Mouse (Mus musculus): ENCODE results near the gene 1500009C09Rik.

The 1500009C09Rik gene

DNA sequence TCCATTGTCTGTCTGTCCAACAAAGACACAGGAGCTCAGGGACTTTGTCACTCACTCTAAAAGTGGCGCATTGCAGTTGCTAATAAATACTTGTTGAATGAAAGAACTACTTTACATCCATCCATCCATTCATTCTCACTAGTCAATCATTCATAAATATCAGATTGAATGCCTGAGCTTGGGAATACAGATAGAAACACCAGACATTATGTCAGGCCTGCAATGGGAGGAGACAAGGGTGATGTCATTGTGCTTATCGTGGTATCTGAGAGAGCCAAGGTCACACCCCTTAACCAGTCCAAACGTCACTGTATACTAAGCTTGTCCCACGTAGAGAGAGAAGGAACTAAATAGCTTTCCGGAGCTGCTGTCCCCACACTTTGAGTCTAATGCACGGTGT lies at the start of gene 1500009C09Rik:
TSS of gene 1500009C09Rik (plus strand) at position 301 of the 400 bp plus-strand sequence.
- no peak for DNase-seq

DNA sequence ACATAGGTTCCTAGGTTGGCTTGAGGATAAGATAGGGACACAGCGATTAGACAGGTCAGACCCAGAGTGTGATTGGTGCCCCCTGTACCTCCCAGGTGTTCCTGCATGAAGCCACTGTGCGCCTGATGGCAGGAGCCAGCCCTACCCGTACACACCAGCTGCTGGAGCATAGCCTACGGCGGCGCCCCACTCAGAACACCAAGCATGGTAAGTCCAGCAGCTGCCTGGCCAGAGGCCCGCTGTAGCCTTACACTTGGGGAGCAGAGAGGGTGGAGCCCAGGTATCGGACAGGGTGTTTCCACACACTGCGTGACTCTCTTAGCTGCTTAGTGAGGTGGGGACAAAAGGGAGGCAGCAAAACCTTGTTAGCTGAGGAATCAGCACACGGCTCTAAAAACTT lies 49.1 kb upstream of the 1500009C09Rik start:
- no peak for DNase-seq

DNA sequence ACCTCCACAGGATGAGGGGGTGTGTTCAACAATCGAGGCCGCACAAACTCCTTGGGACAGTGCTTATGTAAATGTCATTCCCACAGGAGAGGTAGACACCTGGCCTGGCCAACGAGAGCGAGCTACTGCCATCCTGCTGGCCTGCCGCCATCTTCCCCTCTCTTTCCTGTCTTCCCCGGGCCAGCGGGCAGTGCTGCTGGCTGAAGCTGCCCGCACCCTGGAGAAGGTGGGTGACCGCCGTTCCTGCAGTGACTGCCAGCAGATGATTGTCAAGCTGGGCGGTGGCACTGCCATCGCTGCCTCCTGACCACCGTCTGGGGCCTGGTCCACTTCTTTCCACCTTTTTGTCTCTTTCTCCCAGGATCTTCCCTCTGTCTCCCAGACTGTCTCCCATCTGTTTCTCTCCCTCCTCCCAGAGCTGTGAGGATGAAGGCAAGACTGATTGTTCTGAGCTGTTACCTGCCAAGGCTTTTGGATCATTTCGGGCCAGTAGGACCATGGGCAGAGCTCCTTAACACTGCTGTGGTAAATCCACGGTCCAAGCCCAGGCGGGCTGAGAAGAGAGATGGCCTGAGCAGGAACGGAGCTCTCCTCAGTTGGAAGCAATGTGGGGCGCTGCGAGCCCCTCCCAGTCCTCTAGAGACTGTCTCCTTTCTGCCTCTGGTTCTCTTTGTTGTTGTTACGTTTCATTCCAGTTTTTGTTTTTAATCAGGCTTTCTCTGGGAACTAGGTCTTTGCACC lies 48.4 kb upstream of the 1500009C09Rik start:
- no peak for DNase-seq

DNA sequence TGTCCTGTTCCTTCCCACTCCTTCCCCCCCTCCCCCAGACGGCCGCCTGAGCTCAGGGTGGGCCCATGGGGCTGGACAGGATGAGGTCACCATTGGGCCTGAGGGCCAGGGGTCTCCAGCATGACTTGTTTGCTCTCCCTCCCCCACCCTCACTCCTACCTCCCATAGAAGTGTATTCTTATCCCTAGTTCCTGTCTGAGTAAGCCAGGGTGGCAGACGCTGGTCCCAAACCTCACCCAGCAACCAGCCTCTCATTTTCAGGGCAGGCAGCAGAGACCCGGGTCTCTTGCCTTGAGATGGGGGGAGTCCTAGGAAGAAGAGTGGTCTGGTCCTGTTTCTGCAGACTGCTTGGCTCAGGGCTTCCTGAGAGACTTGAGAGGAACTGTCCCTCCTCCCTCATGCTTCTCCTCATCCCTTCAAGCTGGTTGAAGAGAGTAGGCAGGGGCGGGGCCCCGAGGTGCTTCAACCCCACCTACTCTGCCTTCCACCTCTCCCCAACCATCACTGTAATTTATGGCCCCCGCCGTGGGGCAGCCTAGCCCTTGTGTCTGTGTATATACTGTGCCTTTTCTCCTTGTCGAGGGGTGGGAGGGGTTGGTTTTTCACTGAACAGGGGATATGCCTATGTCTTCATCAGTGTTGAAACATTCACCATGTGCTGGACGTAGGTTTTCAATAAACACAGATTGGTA lies 47.4 kb upstream of the 1500009C09Rik start:
- no peak for DNase-seq

DNA sequence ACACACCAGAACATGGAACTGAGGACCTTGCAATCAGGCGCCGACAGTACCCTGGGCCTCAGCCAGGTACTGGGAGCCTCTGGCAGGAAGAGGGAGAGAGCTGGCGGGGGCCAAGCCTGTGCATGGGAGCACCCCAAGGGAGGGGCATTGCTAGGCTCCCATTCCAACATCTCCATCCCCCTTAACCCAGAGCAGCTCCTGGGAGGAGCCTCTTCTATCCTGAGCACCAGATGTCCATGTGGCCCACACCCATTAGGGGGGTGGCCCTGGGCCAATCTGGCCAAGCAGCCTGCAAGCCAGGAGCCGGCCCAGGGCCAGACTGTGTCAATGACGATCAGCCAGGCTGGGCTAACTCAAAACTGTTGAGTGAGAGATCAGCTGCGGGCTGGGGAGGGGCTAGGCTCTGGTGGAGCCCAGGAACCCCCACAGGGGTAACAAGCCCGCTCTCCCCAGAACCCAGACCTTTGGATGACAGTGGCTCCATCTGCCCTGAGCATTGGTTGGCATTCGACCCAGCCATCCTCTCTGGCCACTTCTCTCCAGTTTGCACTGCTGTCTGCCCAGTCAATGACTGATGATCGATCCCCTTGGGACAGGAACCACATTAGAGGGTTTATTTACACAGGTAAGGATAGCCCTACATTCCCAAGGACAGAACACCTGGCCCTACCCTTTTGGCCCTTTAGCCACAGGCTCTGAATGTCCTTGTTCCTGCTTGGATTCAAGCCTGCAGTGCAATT lies 45.7 kb upstream of the 1500009C09Rik start:
- no peak for DNase-seq

DNA sequence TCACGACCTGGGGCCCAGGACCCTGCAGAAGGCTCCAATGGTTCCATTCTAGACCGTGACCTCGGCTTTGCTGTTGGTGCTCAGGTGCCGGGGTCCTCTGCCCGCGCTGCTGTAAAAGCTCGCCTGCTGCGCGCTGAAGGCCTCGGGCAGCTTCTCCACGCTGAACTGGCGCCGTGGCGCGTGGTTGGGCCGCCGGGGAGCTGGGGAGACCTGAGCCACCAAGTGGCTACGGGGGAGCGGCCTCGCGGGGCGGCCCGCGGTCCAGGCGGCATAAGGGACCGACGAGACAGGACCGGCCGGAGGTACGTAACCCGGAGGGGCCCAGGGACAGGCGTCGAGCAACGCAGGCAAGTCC lies 45.1 kb upstream of the 1500009C09Rik start:
- no peak for DNase-seq

DNA sequence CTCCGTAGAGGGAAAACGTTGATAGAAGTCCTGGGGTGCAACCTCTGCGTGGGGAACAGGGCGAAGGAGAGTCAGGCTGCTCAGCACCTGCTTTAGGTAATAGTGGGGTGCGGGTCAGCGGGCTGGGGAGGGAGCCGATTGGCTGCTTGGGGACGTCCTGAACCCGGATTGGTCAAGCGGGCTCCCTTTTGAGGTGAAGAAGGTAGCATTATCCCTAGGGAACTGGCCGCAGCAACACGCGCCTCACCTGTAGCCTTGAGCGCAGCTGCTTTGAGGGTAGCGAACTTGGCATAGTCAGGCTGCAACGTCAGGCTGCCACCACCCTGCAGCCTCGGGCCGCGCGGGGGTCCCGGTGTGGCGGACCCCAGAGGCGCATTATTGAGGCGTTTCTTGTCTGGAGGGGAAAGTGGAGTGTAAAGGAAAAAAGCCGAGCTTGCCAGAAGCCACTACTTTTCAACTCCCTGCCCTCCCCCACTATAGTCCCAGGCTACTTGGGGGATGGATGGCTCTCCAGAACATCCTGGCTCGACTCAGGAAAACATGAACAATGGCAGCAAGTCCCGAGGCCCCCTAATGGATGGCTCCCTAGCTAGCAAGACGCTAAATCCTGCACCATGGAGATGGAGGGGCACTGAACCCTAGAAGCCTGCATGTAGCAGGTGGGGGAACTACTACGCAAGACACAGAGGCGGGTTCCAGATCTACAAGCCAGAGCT lies 44.5 kb upstream of the 1500009C09Rik start:
- no peak for DNase-seq

DNA sequence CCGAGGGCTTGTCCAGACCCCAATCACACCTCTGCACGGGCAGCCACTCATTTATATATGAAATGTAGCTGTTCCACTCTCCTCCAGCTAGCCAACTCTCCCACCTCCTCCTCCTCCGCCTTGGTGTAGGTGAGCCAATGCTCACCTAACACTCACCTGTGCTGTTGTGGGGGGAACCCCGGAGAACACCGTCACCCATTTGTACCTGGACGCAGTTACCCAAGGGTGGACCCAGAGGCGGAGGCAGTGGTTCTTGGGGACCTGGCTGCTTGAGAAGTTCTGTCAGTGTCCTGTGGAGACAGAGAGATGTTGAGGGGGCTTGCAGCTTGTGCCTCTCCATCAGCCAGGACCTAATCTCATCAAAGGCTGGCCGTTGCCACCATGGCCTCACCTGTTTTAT lies 43.9 kb upstream of the 1500009C09Rik start:
- no peak for DNase-seq

DNA sequence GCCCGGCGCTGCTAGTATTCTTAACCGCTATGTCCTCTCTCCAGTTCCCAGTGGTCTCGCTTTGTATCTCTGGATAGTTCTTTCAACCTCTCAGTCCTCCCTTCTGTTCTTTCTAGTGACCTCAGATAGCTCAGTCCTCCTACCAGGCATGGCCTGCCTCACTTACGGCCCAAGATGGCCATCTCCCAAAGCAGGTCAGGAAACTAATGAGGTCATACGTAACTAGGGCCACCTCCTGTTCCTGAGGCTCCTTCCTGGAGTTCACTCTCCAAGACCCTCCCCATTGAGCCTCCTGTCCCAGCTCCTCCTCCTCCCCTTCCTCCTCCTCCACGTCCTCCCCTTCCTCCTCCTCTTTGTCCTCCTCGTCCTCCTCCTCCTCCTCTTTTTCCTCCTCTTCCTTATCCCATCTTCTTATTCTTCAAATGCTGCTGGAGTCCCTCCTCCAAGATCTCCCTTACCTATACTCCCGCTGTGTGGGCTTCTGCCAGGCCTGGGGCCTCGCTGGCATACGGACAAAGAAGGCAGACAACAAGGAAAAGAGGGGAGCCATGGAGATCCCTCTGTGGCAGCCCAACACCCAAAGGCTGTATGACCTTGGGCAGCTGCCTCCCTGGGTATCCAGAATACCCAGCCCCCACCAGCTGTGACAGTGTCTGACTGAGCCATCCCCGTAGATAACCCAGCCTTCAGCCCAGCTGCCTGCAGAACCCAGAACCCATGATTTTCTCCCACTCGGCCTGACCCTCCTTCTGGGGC lies 42.7 kb upstream of the 1500009C09Rik start:
- DNase-seq, result no peak

DNA sequence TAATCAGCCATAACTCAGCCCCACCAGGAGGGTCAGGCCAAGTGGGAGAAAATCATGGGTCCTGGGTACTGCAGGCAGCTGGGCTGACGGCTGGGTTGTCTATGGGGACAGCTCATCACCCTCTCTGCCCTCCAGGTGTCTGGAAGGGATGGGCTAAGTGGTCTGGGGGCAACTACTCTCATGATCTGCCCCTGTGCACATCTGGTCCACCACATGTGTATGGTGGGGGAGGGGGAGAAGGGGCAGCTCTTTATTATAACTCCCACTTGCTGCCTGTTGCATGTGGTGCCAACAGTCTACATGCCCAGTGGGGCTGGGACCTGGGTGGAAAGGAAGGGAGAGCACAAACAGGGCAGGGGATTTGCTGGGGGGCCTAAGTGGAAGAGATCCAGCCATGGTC lies 41.4 kb upstream of the 1500009C09Rik start:
- DNase-seq, result no peak

DNA sequence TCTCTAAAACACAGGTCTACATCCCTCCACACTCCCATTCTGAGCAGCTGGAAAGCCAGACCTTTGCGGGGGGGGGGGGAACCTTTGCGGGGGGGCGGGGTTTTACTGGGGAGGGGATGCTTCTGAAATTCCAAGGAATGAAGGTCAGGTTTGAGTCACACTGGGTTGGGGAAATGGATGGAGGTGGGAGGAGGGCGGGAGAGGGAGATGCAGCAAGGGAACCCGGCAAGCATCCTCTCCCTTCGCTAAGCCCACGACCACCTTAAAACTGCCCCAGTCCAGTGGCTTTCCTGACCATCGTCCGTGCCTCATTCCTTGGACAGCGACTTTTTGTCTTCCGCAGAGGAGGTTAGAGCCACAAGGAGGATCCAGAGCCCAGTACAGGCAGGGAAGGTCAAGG lies 40.9 kb upstream of the 1500009C09Rik start:
- no peak for DNase-seq

DNA sequence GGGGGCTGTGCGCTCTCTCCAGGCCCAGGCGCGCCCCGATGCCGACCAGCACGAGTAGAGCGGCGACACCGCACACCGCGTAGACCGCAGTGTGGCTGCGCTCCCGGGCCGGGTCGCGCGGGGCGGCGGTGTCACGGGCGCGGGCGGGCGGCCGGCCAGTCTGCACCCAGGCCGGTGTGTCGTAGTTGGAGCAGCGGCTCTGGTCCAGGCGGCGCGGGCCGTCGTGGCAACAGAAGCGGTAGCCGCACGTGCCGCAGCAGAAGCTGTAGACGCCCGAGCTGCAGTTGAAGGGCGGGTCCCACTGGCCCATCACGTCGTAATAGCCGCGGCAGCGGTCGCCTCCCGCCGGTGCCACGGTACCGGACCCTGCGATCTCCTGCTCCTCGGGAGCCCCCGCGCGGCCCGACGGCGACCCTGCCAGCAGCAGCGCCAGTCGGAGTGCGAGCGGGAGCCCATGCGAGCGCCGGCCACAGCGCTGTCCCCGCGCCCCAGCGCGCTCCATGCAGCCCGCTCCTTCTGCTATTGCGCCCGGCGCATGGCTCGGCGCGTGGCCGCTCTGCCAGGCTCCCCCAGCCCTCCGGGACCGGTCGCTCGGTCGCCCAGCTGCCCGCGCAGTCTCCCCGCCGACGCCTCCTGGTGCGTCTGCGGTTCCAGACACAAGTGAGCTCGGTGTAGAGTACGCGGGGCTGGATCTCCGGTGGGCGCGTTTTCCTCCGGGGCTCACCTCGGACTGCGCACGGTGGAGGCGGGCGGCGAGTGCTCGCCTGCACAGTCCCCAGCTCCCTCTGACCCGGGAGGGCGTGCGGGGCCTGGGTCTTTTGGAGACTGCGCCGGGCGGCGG lies 40.1 kb upstream of the 1500009C09Rik start:
- no peak for DNase-seq

DNA sequence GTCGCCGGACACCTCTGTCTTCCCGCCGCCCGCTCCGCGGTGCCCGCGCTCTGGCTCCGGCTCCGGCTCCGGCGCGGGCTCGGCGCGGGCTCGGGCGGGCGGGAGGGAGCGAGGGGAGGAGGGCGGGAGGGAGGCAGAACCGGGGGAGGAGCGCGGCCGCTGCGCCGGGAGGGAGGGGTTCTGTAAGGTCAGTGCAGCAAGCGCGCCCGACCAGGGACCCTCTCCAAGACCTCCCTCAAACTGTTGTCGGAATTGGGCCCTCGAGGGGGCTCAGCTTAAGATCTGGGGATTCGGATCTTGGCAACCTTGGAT lies 39.5 kb upstream of the 1500009C09Rik start, which contains the start of gene Shisa8:
TSS of gene Shisa8 (minus strand) at position 64 of the 312 bp plus-strand sequence.
- no peak for DNase-seq

DNA sequence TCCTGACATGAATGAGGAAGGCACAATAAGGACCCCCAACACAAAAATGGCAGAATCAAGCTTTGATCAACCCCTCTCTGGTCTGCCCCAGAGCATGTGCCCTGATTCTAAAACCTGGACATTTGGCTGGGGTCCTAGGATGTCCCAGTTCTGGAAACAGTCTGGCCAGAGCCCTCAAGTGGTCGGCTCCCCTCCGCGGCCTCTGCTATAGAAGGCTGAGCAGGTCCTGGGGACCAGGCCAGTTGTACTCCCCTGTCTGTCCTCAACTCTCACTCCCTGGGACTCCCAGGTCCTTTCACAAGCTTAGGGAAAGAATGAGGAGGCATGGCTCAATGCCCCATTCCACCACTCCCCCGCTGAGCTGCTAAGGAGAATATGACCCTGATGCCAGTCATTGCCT lies 39.0 kb upstream of the 1500009C09Rik start:
- DNase-seq, result no peak

DNA sequence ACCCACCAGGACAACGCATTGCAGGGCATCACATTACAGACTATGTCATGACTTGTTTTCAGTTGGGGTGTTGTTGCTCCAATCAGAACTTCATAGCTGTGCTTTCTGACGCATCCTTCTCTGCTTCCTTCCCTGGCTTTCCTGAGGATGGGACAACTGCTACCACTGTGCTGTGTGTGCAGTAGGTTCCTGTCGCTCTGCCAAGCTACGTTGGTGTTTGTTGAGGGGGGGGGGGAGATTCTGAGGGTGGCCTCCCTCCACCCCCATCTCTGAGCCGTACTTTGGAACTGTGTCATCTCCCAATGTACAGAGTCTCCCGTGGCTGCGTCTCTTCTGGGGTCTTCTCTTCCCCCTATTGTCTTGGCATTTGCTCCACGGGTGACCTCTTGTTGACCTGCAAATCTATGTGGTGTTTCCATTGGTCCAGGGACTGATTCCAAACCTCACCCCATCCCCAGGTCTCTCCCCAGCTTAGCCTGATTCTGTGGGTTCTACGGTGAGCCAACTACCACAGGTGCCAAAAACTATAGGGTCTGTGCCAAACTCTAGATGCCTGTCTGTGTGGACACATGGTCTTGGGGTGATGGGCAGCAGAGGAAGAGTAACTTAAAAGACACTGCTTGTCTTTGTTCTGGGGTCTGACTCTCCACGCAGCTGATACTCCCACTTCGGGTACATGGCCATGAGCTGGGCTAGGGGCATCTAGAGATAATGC lies 36.7 kb upstream of the 1500009C09Rik start:
- DNase-seq, result no peak

DNA sequence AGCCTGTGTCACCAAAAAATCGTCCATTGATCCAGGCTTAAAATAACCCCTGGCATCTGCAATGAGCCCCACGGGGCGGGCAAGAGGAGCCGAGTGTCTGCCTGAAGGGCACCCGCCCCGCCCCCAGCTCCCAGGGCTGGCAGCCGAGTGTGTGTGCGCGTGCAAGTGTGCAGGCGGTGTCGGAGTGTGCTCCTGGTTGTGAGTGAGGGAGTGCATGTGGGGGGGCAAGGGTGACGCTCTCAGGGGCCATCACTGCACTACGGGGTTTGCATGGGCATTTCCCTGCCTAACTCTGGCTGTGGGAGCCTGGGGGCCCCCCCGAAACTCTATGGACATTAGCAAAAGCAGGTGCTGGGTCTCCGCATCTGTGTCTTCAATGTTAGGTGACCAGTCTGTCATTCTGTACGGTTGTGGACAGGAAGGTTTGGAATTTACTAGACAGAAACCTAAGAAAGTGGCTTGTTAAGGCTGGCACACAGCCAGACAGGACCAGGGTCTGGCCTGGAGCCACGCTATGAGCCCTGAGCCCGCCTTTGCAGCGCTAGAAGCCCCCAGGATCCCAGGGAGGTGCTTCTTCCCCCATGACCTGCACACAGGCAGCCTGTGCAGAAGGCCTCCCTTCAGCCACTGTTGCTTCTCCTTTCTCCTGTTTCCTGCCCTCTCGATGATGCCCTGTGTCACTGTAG lies 35.9 kb upstream of the 1500009C09Rik start:
- no peak for DNase-seq

DNA sequence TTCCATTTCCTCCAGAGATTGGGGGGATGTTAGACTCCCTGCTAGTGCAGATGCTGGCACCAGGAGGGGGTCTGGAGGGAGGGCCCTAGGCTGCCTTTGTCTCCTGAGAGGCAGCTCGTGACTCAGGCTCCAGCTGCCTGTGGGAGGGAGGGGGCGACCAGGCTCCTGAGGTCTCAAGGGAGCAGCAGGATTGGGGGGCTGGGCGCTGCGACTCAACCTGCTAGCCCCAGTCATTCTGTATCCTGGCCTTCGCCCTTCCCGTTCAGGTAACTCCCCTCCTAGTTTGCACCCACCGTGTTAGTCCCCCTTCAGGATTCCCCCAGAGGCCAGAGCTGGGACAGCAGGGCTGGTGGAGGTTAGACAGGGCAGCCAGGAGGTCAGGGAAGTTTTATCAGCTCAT lies 35.2 kb upstream of the 1500009C09Rik start:
- DNase-seq, result no peak

DNA sequence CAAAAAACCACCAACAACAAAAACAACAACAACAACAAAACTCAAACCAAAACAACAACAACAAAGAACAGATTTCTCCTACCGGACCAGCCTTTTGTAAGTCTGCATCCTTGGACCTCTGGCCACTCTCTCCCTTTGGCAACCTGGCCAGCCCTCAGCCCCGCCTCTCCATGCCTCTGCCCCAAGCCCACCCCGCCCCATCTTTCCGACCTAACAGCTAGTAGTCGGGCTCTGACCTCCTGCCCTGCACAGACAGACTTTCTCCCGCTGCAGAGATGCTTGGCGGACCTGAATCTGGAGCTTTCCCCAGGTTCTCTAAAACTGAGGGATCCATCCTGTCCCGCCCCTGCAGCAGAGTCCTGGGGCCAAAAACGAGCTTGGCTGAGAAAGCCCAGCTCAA lies 34.2 kb upstream of the 1500009C09Rik start:
- DNase-seq, result no peak

DNA sequence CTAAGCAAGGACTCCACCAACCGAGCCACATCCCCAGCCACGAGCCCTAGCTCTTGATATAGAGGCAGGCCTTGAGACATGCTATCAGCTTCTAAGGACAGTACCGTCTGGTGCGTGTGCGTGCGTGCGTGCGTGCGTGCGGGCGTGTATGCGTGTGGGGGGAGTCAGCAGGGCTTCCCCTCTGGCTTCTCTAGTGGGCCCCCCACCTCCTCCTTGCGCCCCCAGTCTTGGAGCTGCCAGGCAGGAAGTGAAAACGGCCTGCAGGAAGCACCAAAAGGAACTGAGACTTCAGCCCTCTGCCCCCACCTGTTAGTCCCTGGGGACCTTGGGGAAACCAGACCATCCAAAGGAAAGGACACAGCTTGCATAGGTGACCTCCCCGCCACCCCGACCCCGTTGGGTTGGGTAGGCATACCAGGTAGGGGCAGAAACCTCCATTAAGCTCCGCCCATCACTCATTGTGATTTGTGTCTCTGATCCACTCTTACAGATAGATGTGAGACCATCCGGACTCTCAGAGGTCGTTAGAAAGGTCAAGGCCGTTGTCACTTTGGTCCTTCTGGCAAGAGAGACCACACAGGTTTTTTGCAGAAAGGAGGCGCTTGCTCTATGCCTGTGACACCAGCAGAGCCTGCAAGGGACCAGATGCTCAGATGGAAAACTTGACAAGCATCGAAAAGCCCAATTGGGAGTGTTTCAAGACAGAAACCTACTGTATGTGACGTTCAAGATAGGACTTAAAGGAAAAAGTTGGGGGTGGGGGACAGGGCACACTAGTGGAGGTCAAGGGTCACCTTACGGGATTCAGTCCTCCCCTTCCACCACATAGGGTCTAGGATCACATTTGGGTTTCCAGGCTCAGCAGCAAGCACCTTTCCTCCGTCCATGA lies 33.2 kb upstream of the 1500009C09Rik start:
- no peak for DNase-seq

All from liver (tissue).